Mouse (Mus musculus): ENCODE measurements around the gene Btbd9.

DNA sequence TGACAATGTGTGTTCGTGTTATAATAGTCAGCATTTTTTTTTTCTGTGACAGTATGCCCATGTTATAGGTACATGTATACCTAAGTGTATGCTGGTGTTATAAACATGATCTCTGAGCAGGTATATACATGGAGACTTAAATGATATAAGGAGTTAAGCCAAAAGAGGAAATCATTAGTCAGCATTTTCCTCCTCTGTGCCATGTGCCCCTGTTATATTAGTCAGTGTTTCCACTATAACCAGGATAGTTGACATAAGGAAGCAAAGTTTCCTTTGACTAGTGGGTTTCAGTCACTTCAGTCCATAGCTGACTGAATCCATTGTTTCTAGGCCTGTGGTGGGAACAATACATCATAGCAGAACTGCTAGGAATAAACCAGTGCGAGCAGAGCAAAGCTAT, 81.1 kb downstream of the Btbd9 start:
- TF ChIP-seq CTCF (IDR thresholded peaks at IDR 0.05; ENCODE audit: borderline replicate concordance, insufficient read depth, low read depth, low read length) = no peak
- TF ChIP-seq POLR2A (IDR thresholded peaks at IDR 0.05; ENCODE audit: borderline replicate concordance, insufficient read depth, low read length) = no peak
